Mouse (Mus musculus): ENCODE data around the gene Ghrl. TPM values are rescaled to one million over a fixed set of nuclear protein-coding genes. Genes with fewer than 3 reads are reported as not detected.

Ghrl gene
- total and polyA plus RNA-seq, 2 experiments from 2014 or later = 0.61 TPM; not detected in 1

DNA sequence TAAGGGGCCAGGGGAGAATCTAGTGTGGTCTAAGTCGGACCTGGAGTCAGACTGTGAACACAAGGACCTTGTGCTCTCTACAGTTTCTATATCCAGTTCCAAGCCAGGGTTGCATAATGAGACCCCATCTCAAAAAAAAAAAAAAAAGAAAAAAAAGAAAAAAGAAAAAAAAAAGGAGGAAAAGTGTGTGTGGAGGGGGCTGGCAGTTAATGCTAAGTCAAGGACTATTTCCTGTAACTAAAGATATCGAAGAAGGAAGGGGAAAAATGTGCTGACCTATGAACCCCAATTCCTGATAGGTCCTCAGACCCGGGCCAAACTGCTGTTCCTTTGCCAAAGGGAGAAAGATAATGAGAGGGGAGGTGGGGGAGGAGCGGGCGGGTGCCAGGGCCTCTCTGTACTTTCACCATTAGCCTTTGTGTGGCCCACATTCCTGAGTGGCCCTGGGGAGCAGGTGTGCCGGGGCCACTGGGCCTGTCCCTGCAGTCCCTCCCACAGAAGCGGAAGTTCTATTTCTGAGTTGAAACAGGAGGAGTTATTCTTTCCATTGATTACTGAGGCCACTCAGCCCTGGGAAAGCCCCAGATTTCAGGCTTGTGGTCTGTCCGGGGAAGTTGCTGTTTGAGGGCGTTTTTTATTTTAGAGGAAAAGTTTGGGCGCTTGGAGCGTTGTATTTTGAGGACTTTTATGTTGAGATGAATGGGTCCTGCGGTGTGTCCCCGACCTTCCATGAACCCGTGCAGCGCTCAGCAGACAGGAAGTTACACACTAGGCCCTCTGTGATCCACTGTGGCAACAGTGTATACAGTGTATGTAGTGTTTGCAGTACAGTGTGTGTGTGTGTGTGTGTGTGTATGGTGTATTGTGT is 51.2 kb downstream of the Ghrl start:
- no peak overlapping the region for H3K9ac ChIP-seq
- TF ChIP-seq CTCF (IDR thresholded peaks at IDR 0.05; ENCODE audit: low read depth) = no peak
- ATAC-seq (peak; percentile 50; the same call in 1 of the 2 replicates), DNase-seq (no peak)
- WGBS = 42% methylated on average over 14 of the region's 15 CpGs
- H3K36me3 ChIP-seq (ENCODE audit: insufficient read depth) = no peaks in the 10 kb centered on the region
- H3K9me3 ChIP-seq (ENCODE audit: low read length) = no peaks in the 10 kb centered on the region
- H3K27me3 ChIP-seq (ENCODE audit: insufficient read depth, low read length) = no peaks in the 10 kb centered on the region
- no peak overlapping the region for H3K4me2 ChIP-seq (ENCODE audit: low read depth)
- H3K4me1 ChIP-seq (ENCODE audit: insufficient read depth) = no peaks in the 10 kb centered on the region
- no peak overlapping the region for H3K4me3 ChIP-seq (ENCODE audit: low read depth, low read length)
- peak overlapping the region; percentile 35; the same call in 1 of the 2 replicates for H3K27ac ChIP-seq (ENCODE audit: low read depth, low read length)

DNA sequence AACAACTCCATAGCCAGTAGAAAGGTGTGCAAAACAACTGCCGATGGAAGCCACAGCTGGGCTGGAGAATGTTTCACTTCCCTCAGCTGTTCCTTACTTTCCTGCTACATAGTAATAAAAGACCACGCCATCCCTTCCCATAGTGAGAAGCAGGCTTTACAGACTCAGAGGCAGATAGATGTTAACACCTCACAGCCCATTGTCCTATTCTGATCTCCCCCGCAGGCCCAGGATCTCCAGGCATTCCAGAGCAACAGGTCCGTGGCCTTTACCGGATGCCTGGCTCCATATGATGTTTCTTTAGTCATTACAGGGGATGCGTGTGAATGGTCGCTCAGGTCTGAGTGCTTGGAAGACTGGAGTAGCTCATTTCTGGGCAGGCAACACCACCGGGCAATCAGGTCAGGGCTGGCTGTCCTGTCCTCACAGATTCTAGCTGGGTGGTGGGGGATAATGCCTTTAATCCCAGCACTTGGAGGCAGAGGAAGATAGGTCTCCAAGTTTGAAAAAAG is 52.0 kb downstream of the Ghrl start:
- Histone ChIP-seq H3K9me3 (ENCODE audit: low read length) (no peaks in the 10 kb centered on the region), H3K27me3 (ENCODE audit: insufficient read depth, low read length) (no peaks in the 10 kb centered on the region), H3K9ac (no peak overlapping the region), H3K36me3 (ENCODE audit: insufficient read depth) (no peaks in the 10 kb centered on the region), H3K27ac (ENCODE audit: low read depth, low read length) (no peak overlapping the region), H3K4me1 (ENCODE audit: insufficient read depth) (no peaks in the 10 kb centered on the region), H3K4me3 (ENCODE audit: low read depth, low read length) (no peak overlapping the region), H3K4me2 (ENCODE audit: low read depth) (no peak overlapping the region)
- no peak for DNase-seq
- ATAC-seq = no peak
- no peak for TF ChIP-seq CTCF (IDR thresholded peaks at IDR 0.05; ENCODE audit: low read depth)
- 61% methylated on average over 8 of the region's 8 CpGs for WGBS

Small RNAs within 50 kb of the gene (microRNA-seq; reads per million reads assigned to microRNA genes)
- 1.7 to 3.1 reads per million in 2 experiments for gene Mir7042

Other genes with a start within 250 kb of the Ghrl start
- 3.2 and 3.8 TPM in 2 replicates for gene Il17rc, start 248.5 kb downstream of the Ghrl start, total RNA-seq (2014; rRNA removed)
- 4.3 and 4.8 TPM in 2 replicates for gene Il17rc, start 248.5 kb downstream of the Ghrl start, polyA plus RNA-seq (2015; fragmentation: Nextera tagmentation; extraction: Ambion mirVana)
- gene Creld1, start 236.6 kb downstream of the Ghrl start, total RNA-seq (2014; rRNA removed) = 34.0 and 39.5 TPM in 2 replicates
- gene Creld1, start 236.6 kb downstream of the Ghrl start, polyA plus RNA-seq (2015; fragmentation: Nextera tagmentation; extraction: Ambion mirVana) = 45.5 and 52.7 TPM in 2 replicates
- gene Prrt3, start 217.9 kb downstream of the Ghrl start, total RNA-seq (2014; rRNA removed) = 17.1 and 18.0 TPM in 2 replicates
- 9.6 and 13.5 TPM in 2 replicates for gene Prrt3, start 217.9 kb downstream of the Ghrl start, polyA plus RNA-seq (2015; fragmentation: Nextera tagmentation; extraction: Ambion mirVana)
- gene Emc3, start 188.2 kb downstream of the Ghrl start, total RNA-seq (2014; rRNA removed) = 80.4 and 91.8 TPM in 2 replicates
- 118 TPM in 2 replicates for gene Emc3, start 188.2 kb downstream of the Ghrl start, polyA plus RNA-seq (2015; fragmentation: Nextera tagmentation; extraction: Ambion mirVana)
- 2.2 and 4.4 TPM in 2 replicates for gene Fancd2, start 188.2 kb downstream of the Ghrl start, total RNA-seq (2014; rRNA removed)
- 1.3 and 1.6 TPM in 2 replicates for gene Fancd2, start 188.2 kb downstream of the Ghrl start, polyA plus RNA-seq (2015; fragmentation: Nextera tagmentation; extraction: Ambion mirVana)
- gene Fancd2os, start 119.2 kb downstream of the Ghrl start, total RNA-seq (2014; rRNA removed) = not detected in 2 replicates
- not detected in 2 replicates for gene Fancd2os, start 119.2 kb downstream of the Ghrl start, polyA plus RNA-seq (2015; fragmentation: Nextera tagmentation; extraction: Ambion mirVana)
- 217 and 235 TPM in 2 replicates for gene Brk1, start 115.1 kb downstream of the Ghrl start, total RNA-seq (2014; rRNA removed)
- gene Brk1, start 115.1 kb downstream of the Ghrl start, polyA plus RNA-seq (2015; fragmentation: Nextera tagmentation; extraction: Ambion mirVana) = 306 and 340 TPM in 2 replicates
- 92.7 and 94.1 TPM in 2 replicates for gene Vhl, start 95.9 kb downstream of the Ghrl start, total RNA-seq (2014; rRNA removed)
- gene Vhl, start 95.9 kb downstream of the Ghrl start, polyA plus RNA-seq (2015; fragmentation: Nextera tagmentation; extraction: Ambion mirVana) = 71.6 and 76.5 TPM in 2 replicates
- 4.5 and 5.9 TPM in 2 replicates for gene Irak2, start 81.4 kb downstream of the Ghrl start, total RNA-seq (2014; rRNA removed)
- gene Irak2, start 81.4 kb downstream of the Ghrl start, polyA plus RNA-seq (2015; fragmentation: Nextera tagmentation; extraction: Ambion mirVana) = 1.8 and 3.5 TPM in 2 replicates
- 67.0 and 69.2 TPM in 2 replicates for gene Tatdn2, start 22.8 kb downstream of the Ghrl start, total RNA-seq (2014; rRNA removed)
- gene Tatdn2, start 22.8 kb downstream of the Ghrl start, polyA plus RNA-seq (2015; fragmentation: Nextera tagmentation; extraction: Ambion mirVana) = 1.4 and 1.7 TPM in 2 replicates
- gene Sec13, start 20.9 kb upstream of the Ghrl start, total RNA-seq (2014; rRNA removed) = 167 and 189 TPM in 2 replicates
- gene Sec13, start 20.9 kb upstream of the Ghrl start, polyA plus RNA-seq (2015; fragmentation: Nextera tagmentation; extraction: Ambion mirVana) = 183 and 194 TPM in 2 replicates